Mouse (Mus musculus): ENCODE measurements around the gene Wnk1. TPM values are rescaled to one million over a fixed set of nuclear protein-coding genes. Genes with fewer than 3 reads are reported as not detected.

The Wnk1 gene
- total and polyA plus RNA-seq, 3 experiments: 157 to 369 (median 354) TPM

- no peak for DNase-seq
- Histone ChIP-seq H3K9ac (ENCODE audit: low read depth, low read length) (no peak overlapping the region), H3K4me1 (ENCODE audit: control insufficient read depth, insufficient read depth, low read length) (no peaks in the 10 kb centered on the region), H3K27me3 (ENCODE audit: control insufficient read depth, insufficient read depth, low read length) (no peaks in the 10 kb centered on the region), H3K4me3 (no peak overlapping the region), H3K79me2 (replicated peaks; ENCODE audit: control insufficient read depth, insufficient read depth, low read length) (no peaks in the 10 kb centered on the region), H3K36me3 (ENCODE audit: control insufficient read depth, insufficient read depth, low read length) (no peaks in the 10 kb centered on the region), H3K27ac (no peak overlapping the region)
- intact Hi-C loops (cut with DNase I): no loop called here
- TF ChIP-seq POLR2A (IDR thresholded peaks at IDR 0.05; ENCODE audit: insufficient read depth, low read depth, low read length) (no peak), EP300 (IDR thresholded peaks at IDR 0.05; ENCODE audit: insufficient read depth, low read depth, low read length) (no peak), CTCF (IDR thresholded peaks at IDR 0.05) (no peak)
- 66% methylated on average over 6 of the region's 6 CpGs for WGBS
Measured at GRCm38 (mm10) chr6:120065552-120066177, 27.2 kb upstream of the Wnk1 start.

DNA sequence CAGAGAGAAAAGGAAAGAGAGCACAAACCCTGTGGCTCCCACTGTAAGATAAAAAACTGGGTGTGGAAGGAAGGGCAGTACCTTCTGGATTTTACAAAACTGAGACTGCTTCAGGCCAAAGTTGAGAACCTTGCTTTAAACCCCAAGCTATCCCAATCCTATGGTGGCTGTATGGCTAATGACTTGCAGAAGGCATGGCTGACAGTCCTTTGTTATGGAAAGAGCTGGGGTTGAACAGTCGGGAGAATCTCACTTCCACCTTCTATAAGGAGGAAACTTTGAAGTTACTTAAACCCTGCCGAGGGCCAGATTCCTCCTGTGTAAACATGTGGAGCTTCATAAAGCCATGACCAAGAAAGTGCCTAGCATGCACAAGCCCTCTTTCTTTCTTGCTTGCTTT is 26.2 kb upstream of the Wnk1 start:
- Histone ChIP-seq H3K27me3 (ENCODE audit: control insufficient read depth, insufficient read depth, low read length) (no peaks in the 10 kb centered on the region), H3K9ac (ENCODE audit: low read depth, low read length) (no peak overlapping the region), H3K36me3 (ENCODE audit: control insufficient read depth, insufficient read depth, low read length) (no peaks in the 10 kb centered on the region), H3K4me3 (no peak overlapping the region), H3K79me2 (replicated peaks; ENCODE audit: control insufficient read depth, insufficient read depth, low read length) (no peaks in the 10 kb centered on the region), H3K4me1 (ENCODE audit: control insufficient read depth, insufficient read depth, low read length) (no peaks in the 10 kb centered on the region), H3K27ac (no peak overlapping the region)
- TF ChIP-seq CTCF (IDR thresholded peaks at IDR 0.05) (no peak), POLR2A (IDR thresholded peaks at IDR 0.05; ENCODE audit: insufficient read depth, low read depth, low read length) (no peak), EP300 (IDR thresholded peaks at IDR 0.05; ENCODE audit: insufficient read depth, low read depth, low read length) (no peak)
- WGBS: 44% methylated on average over 2 of the region's 2 CpGs
- no peak for DNase-seq
- intact Hi-C loops (cut with DNase I): no loop called here

GRCm38 (mm10) chr6:120062934-120063333 is 24.5 kb upstream of the Wnk1 start:
- Histone ChIP-seq H3K36me3 (ENCODE audit: control insufficient read depth, insufficient read depth, low read length) (no peaks in the 10 kb centered on the region), H3K27me3 (ENCODE audit: control insufficient read depth, insufficient read depth, low read length) (no peaks in the 10 kb centered on the region), H3K79me2 (replicated peaks; ENCODE audit: control insufficient read depth, insufficient read depth, low read length) (no peaks in the 10 kb centered on the region), H3K27ac (no peak overlapping the region), H3K9ac (ENCODE audit: low read depth, low read length) (no peak overlapping the region), H3K4me3 (no peak overlapping the region), H3K4me1 (ENCODE audit: control insufficient read depth, insufficient read depth, low read length) (no peaks in the 10 kb centered on the region)
- WGBS: 85% methylated on average over 5 of the region's 5 CpGs
- no peak for DNase-seq
- TF ChIP-seq CTCF (IDR thresholded peaks at IDR 0.05) (no peak), POLR2A (IDR thresholded peaks at IDR 0.05; ENCODE audit: insufficient read depth, low read depth, low read length) (no peak), EP300 (IDR thresholded peaks at IDR 0.05; ENCODE audit: insufficient read depth, low read depth, low read length) (no peak)
- intact Hi-C loops (cut with DNase I): no loop called here

DNA sequence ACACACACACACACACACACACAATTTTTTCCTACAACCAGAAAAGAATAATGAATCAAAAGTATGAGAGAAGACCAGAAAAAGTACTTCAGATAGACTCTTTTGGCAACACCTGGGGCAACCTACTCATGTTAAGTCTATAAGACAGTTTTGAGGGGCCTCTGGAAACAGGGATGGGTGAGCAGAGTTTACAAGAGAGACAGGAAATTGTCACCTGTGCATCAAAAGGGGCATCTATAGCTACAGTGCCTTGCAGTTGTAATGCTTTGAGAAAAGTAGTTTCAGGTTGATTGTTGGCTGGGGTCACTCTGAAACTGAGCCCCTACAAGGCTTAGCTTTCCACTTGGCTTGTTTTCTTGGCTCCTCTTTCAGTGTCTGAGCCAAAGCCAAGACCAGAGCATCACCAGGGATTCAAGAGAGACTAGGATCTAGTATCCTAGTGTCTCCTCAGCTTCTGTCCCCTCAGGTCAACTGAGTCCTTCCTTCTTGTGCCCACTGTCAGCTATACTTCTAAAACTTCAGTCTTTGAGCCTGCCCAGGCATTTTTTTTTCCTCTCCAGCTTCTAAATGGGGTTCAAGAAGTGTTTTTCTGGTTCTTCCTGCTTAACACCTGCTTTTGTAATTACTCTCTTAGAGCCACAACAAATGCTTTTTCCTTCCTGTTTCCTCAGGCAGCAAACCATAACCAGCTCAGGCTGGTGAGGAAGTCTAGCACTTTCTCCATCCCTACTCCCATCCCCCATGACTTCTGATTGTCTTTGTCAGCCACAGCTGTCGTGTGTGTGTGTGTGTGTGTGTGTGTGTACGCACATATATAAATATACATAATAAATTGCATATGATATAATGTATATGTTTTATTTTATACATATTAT is 17.4 kb upstream of the Wnk1 start:
- DNase-seq: peak; percentile 30 to 42
- Histone ChIP-seq H3K9ac (ENCODE audit: low read depth, low read length) (no peak overlapping the region), H3K36me3 (ENCODE audit: control insufficient read depth, insufficient read depth, low read length) (no peaks in the 10 kb centered on the region; the same call in 1 of the 2 replicates), H3K27me3 (ENCODE audit: control insufficient read depth, insufficient read depth, low read length) (no peaks in the 10 kb centered on the region), H3K4me3 (no peak overlapping the region), H3K27ac (peak overlapping the region; percentile 88), H3K4me1 (ENCODE audit: control insufficient read depth, insufficient read depth, low read length) (peaks cover 5% of the 10 kb centered on the region), H3K79me2 (replicated peaks; ENCODE audit: control insufficient read depth, insufficient read depth, low read length) (no peaks in the 10 kb centered on the region)
- 34% methylated on average over 2 of the region's 2 CpGs for WGBS
- intact Hi-C loops (cut with DNase I): loop anchor here (2.0 kb wide), 1 partner anchor 53 kb away; no protein-coding TSS in a partner anchor
- peak; percentile 76 for TF ChIP-seq EP300 (IDR thresholded peaks at IDR 0.05; ENCODE audit: insufficient read depth, low read depth, low read length)
- no peak for TF ChIP-seq POLR2A (IDR thresholded peaks at IDR 0.05; ENCODE audit: insufficient read depth, low read depth, low read length)

DNA sequence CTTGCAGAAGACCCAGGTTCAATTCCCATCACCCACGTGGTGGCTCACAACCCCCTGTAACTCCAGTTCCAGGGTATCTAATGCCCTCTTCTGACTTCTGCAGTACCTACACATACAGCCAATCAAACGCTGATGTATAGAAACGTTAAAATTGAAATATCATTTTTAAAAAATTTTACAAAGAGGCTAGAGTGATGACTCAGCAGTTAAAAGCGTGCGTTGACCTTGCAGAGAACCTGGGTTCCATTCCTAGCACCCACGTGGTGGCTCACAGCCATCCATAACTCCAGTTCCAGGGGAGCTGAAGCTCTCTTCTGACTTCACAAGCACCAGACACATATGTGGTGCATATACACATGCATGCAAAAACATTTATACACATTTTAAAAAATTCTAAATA is 15.9 kb upstream of the Wnk1 start:
- intact Hi-C loops (cut with DNase I): no loop called here
- H3K36me3 ChIP-seq (ENCODE audit: control insufficient read depth, insufficient read depth, low read length): no peaks in the 10 kb centered on the region; the same call in 1 of the 2 replicates
- 79% methylated on average over 6 of the region's 6 CpGs for WGBS
- TF ChIP-seq CTCF (IDR thresholded peaks at IDR 0.05): no peak
- TF ChIP-seq EP300 (IDR thresholded peaks at IDR 0.05; ENCODE audit: insufficient read depth, low read depth, low read length): no peak
- no peak for TF ChIP-seq POLR2A (IDR thresholded peaks at IDR 0.05; ENCODE audit: insufficient read depth, low read depth, low read length)
- H3K79me2 ChIP-seq (replicated peaks; ENCODE audit: control insufficient read depth, insufficient read depth, low read length): no peaks in the 10 kb centered on the region
- H3K27me3 ChIP-seq (ENCODE audit: control insufficient read depth, insufficient read depth, low read length): no peaks in the 10 kb centered on the region
- H3K9ac ChIP-seq (ENCODE audit: low read depth, low read length): no peak overlapping the region
- H3K4me3 ChIP-seq: no peak overlapping the region
- peaks cover 5% of the 10 kb centered on the region for H3K4me1 ChIP-seq (ENCODE audit: control insufficient read depth, insufficient read depth, low read length)
- peak overlapping the region; percentile 31 for H3K27ac ChIP-seq
- DNase-seq: no peak

Measured in heart, adult 2 months (tissue).